Mouse (Mus musculus): Measurements from ENCODE around the gene Gm28230. TPM values are rescaled to one million over a fixed set of nuclear protein-coding genes. Genes with fewer than 3 reads are reported as not detected.

Gm28230 gene
- polyA plus RNA-seq, 1 experiment from 2014 or later, result 3.9 TPM

DNA sequence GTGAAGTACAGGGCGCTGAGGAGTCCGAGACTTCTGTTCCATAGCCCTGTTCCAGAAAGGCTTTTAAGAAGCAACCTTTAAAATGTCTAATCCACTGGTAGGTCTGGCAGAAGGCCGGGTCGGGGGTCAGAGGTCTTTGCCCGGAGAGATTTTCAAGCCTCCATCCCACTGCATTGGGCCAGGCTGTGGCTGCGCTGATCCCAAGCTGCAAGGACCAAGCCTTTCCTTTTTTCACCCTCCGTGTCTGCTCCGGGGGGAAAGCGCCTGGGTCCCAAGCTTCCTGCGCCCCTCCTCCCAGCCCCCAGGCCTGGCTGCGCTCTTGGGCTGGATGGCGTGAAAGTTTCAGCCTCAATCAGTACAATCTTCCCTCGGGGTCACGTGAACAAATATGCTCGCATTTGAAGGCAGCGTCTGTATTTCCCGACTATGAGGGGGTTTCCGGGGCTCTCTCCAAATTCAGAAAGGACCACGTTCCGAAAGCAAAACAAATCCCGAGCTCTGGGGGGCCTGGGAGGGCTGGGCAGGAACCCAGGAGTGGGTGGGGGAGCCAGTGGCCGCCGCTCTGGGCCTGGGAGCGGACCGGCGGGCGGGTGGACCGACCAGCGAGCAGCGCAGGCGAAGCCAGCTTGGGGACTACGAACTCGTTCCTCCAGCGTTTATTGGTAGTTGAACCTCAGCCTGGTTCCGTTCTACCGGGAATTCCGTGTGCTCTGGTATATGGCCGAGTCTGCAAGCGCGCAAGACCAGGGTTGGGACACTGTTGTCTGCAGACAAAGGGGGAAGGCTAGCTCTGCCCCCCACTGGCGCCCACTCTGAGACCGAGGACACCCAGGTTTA lies 9.5 kb downstream of the Gm28230 start:
- peaks cover 78% of the 10 kb centered on the region for H3K4me1 ChIP-seq (ENCODE audit: control insufficient read depth, insufficient read depth, low read length)
- no peaks in the 10 kb centered on the region for H3K36me3 ChIP-seq (ENCODE audit: control insufficient read depth, insufficient read depth, low read length)
- H3K4me2 ChIP-seq (ENCODE audit: low read depth), result peak overlapping the region; percentile 91
- H3K4me3 ChIP-seq (ENCODE audit: low read depth, low read length), result peak overlapping the region; percentile 48
- H3K27me3 ChIP-seq (ENCODE audit: control insufficient read depth, insufficient read depth, low read length), result no peaks in the 10 kb centered on the region
- ATAC-seq (ENCODE audit: insufficient read depth, low FRiP score, low TSS enrichment) (no peak), DNase-seq (ENCODE audit: low spot score) (peak; percentile 79)
- peak overlapping the region; percentile 99 for H3K27ac ChIP-seq (ENCODE audit: low read depth, low read length)
- H3K9ac ChIP-seq (ENCODE audit: low read length), result peak overlapping the region; percentile 95
- under 1% methylated on average over 42 of the region's 42 CpGs for WGBS
- no peaks in the 10 kb centered on the region for H3K9me3 ChIP-seq (ENCODE audit: control insufficient read depth, low read length)

DNA sequence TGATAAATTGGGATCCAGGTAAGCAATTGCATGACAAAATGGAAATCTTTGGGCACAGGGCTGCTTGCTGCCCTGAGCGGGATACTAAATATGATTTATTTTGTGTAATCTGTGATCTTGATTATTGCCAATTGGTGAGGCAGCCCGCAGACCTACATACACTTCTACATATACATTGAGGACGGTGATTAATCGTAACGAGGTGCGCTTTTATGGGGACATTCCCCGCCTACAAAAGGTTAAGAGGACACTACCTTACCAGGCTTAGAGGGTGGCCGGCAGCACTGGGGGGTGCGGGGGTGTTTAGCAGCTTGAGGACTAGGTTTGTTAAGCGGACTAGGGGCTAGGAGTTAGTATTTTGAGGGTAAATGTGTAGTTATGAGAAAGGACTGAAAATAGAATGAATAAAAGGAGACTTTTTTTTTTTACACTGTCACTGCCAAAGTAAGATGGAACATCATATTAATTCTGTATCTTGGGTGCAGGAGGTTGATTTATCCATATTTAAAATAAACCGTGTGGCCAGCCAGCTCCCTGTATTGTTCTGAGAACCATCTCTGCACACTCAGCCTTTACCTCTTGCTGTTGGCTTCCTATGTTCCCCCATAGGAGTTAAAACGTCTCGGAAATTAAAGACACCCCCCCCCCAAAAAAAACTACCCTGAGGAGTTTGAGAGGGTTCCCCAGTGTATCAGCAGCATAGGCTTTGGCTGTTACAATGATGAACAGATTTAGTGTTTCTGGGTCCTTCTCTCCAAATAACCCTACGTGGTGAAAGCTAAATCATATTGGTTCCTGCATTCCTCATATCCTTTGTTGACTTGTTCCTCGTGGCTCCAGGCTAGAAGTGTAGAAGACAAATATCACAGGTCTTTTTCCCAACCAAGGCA lies 10.4 kb downstream of the Gm28230 start:
- Histone ChIP-seq H3K9me3 (ENCODE audit: control insufficient read depth, low read length) (no peaks in the 10 kb centered on the region), H3K9ac (ENCODE audit: low read length) (peak overlapping the region; percentile 95), H3K27me3 (ENCODE audit: control insufficient read depth, insufficient read depth, low read length) (no peaks in the 10 kb centered on the region), H3K4me3 (ENCODE audit: low read depth, low read length) (peak overlapping the region; percentile 48), H3K4me2 (ENCODE audit: low read depth) (peak overlapping the region; percentile 91), H3K27ac (ENCODE audit: low read depth, low read length) (peak overlapping the region; percentile 99), H3K36me3 (ENCODE audit: control insufficient read depth, insufficient read depth, low read length) (no peaks in the 10 kb centered on the region), H3K4me1 (ENCODE audit: control insufficient read depth, insufficient read depth, low read length) (peaks cover 76% of the 10 kb centered on the region)
- peak; percentile 33 for DNase-seq (ENCODE audit: low spot score)
- no peak for ATAC-seq (ENCODE audit: insufficient read depth, low FRiP score, low TSS enrichment)
- 4% methylated on average over 15 of the region's 15 CpGs for WGBS

DNA sequence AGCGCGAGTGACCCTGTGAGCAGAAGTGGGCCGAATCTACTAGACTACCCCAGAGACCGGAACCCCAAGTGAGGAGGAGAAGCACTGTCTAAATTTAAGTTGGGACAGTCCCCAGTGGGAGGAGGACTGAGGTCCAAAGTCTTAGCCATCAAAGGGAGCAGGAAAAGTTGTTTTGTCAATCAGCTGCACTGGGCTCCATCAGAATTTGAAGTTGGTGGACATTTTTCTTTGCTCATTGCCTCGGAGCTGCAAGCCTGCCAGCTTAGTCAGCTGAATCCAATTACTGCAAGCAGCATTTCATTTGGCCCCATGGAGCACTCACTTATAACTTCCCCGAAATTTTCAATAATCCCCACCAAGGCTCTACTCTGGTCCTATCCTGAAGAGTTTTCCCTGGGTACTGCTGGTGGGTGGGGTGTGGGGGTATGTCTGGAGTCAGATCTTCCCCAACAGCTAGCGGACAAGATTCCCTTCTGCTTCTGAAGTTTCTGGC lies 11.1 kb downstream of the Gm28230 start:
- H3K9ac ChIP-seq (ENCODE audit: low read length), result peak overlapping the region; percentile 95
- 3% methylated on average over 7 of the region's 7 CpGs for WGBS
- peak overlapping the region; percentile 99 for H3K27ac ChIP-seq (ENCODE audit: low read depth, low read length)
- H3K36me3 ChIP-seq (ENCODE audit: control insufficient read depth, insufficient read depth, low read length), result no peaks in the 10 kb centered on the region
- no peaks in the 10 kb centered on the region for H3K9me3 ChIP-seq (ENCODE audit: control insufficient read depth, low read length)
- H3K27me3 ChIP-seq (ENCODE audit: control insufficient read depth, insufficient read depth, low read length), result no peaks in the 10 kb centered on the region
- peak overlapping the region; percentile 48 for H3K4me3 ChIP-seq (ENCODE audit: low read depth, low read length)
- DNase-seq (ENCODE audit: low spot score), result peak; percentile 58
- peaks cover 72% of the 10 kb centered on the region for H3K4me1 ChIP-seq (ENCODE audit: control insufficient read depth, insufficient read depth, low read length)
- H3K4me2 ChIP-seq (ENCODE audit: low read depth), result peak overlapping the region; percentile 91
- no peak for ATAC-seq (ENCODE audit: insufficient read depth, low FRiP score, low TSS enrichment)

DNA sequence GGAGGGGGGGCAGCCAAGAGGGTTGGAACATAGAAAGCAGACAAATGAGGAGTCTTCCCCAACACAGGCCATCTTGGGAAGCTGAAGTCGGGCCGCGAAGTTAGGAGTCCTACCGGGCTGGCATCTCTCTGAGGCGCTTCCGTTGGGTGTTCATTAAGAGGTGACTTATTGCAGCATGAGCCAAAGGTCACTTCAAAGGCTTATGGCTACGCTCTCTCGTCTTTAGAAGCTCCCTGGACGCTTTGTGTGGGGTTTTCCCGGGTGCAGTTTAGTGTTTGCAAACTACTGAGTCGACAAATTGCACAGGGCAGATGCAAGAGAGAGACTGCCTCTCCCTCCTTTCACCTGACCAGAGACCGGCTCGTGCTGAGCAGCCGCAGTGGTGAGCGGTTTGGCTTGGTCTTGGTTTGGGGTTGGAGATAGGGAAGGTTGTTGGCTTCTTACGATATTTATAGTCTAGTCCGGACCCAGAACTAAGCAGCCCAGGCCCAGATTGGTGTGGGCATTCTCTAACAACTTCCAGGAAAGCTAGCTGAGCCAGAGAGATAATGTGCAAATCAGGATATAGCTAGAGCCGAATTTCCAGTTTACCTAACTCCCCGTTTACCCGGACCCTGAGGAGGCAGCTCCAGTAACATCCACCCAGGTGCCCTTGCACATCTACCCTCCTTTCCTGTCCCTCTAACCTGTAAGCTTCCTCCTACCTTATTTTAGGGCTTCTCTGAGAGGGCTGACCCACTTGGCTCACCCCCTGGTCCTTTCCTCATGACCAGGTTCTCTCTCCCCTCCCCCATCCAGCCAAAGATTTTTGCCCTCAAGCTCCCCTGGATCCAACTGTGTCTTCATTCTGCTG lies 12.3 kb downstream of the Gm28230 start:
- Histone ChIP-seq H3K36me3 (ENCODE audit: control insufficient read depth, insufficient read depth, low read length) (no peaks in the 10 kb centered on the region), H3K4me1 (ENCODE audit: control insufficient read depth, insufficient read depth, low read length) (peaks cover 75% of the 10 kb centered on the region), H3K9me3 (ENCODE audit: control insufficient read depth, low read length) (no peaks in the 10 kb centered on the region), H3K27me3 (ENCODE audit: control insufficient read depth, insufficient read depth, low read length) (no peaks in the 10 kb centered on the region), H3K9ac (ENCODE audit: low read length) (peak overlapping the region; percentile 95), H3K4me3 (ENCODE audit: low read depth, low read length) (peak overlapping the region; percentile 48), H3K4me2 (ENCODE audit: low read depth) (peak overlapping the region; percentile 91), H3K27ac (ENCODE audit: low read depth, low read length) (peak overlapping the region; percentile 99)
- ATAC-seq (ENCODE audit: insufficient read depth, low FRiP score, low TSS enrichment) (no peak), DNase-seq (ENCODE audit: low spot score) (peak; percentile 76)
- WGBS, result under 1% methylated on average over 20 of the region's 20 CpGs

DNA sequence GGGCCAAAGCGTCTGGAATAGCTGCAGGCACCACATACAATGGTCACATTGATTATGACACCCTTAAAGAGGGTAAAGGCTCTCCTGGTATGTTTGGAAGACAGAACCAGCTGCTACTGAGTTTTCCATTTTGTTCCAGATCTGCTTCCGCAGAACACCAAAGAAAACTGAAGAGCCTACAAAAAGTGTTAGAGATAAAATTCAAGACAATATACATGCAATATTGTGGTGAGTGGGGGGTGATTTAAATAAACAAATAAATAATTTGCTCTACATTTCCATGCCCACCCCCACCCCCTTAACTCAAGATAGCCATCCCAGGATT lies 12.9 kb downstream of the Gm28230 start:
- Histone ChIP-seq H3K4me3 (ENCODE audit: low read depth, low read length) (peak overlapping the region; percentile 48), H3K36me3 (ENCODE audit: control insufficient read depth, insufficient read depth, low read length) (peaks cover 2% of the 10 kb centered on the region), H3K4me1 (ENCODE audit: control insufficient read depth, insufficient read depth, low read length) (peaks cover 77% of the 10 kb centered on the region), H3K27me3 (ENCODE audit: control insufficient read depth, insufficient read depth, low read length) (no peaks in the 10 kb centered on the region), H3K27ac (ENCODE audit: low read depth, low read length) (peak overlapping the region; percentile 99), H3K4me2 (ENCODE audit: low read depth) (peak overlapping the region; percentile 91), H3K9ac (ENCODE audit: low read length) (peak overlapping the region; percentile 95), H3K9me3 (ENCODE audit: control insufficient read depth, low read length) (no peaks in the 10 kb centered on the region)
- ATAC-seq (ENCODE audit: insufficient read depth, low FRiP score, low TSS enrichment) (no peak), DNase-seq (ENCODE audit: low spot score) (no peak)
- 7% methylated on average over 2 of the region's 2 CpGs for WGBS

DNA sequence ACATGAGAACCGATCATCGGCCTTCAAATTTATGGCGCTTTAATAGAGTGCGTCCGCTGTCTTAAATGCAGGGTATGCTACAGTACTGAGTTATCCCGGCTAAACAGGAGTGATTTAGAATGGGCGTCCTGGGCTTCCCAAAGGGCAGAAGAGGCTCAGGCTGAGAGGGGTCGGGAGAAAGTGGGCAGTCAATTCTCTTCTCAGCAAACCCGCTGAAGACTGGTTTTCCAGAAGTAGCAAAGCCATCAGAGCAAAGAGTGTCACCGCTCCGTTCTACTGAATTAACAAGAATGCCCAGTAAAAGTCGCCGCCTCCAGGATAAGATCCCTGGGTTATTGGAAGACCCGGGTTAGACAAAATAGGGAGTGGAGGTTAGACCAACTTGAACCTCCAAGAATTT lies 13.3 kb downstream of the Gm28230 start:
- H3K4me2 ChIP-seq (ENCODE audit: low read depth), result peak overlapping the region; percentile 91
- DNase-seq (ENCODE audit: low spot score) (peak; percentile 64), ATAC-seq (ENCODE audit: insufficient read depth, low FRiP score, low TSS enrichment) (peak; percentile 26)
- H3K27ac ChIP-seq (ENCODE audit: low read depth, low read length), result peak overlapping the region; percentile 99
- peak overlapping the region; percentile 95 for H3K9ac ChIP-seq (ENCODE audit: low read length)
- H3K27me3 ChIP-seq (ENCODE audit: control insufficient read depth, insufficient read depth, low read length), result no peaks in the 10 kb centered on the region
- H3K4me1 ChIP-seq (ENCODE audit: control insufficient read depth, insufficient read depth, low read length), result peaks cover 78% of the 10 kb centered on the region
- H3K36me3 ChIP-seq (ENCODE audit: control insufficient read depth, insufficient read depth, low read length), result peaks cover 2% of the 10 kb centered on the region
- peak overlapping the region; percentile 48 for H3K4me3 ChIP-seq (ENCODE audit: low read depth, low read length)
- 1% methylated on average over 14 of the region's 14 CpGs for WGBS
- no peaks in the 10 kb centered on the region for H3K9me3 ChIP-seq (ENCODE audit: control insufficient read depth, low read length)

DNA sequence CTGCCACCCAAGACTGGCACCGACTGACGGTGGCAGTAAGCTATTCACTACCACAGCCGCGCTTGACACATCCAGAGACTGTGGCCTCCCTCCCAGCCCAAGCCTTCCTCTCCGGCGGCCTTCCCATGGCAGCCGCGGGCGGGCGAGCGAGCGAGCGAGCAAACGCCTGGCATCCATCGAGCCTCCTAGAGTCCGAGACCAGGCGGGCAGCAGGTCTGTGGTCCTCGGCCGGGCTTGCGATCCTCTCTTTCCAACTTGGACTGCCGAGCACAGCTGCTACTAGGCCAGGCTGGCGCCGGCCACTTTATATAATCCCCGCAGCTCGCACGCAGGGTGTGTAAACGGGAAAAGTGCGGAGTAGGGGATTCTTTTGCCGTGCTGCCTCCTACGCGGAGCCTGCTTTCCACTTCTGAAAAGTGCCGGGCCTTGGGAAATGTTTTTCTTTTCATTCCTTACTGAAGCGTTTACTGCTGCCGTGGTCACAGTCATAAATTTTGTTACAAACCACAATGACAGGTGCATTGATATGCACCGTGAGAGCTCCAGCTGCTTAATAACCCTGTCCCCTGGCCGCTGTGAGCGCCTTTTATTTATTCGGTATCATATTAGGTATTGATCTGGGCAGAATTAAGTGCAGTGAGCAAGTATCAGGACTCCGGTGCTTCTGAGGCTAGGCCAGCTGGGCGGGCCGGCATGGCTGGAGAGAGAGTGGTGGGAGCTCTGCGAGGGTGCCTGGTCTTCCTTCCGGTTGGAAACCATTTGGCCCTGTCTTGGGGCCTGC lies 14.0 kb downstream of the Gm28230 start:
- H3K36me3 ChIP-seq (ENCODE audit: control insufficient read depth, insufficient read depth, low read length), result peaks cover 2% of the 10 kb centered on the region
- under 1% methylated on average over 43 of the region's 43 CpGs for WGBS
- DNase-seq (ENCODE audit: low spot score) (peak; percentile 83), ATAC-seq (ENCODE audit: insufficient read depth, low FRiP score, low TSS enrichment) (peak; percentile 43)
- H3K4me2 ChIP-seq (ENCODE audit: low read depth), result peak overlapping the region; percentile 91
- H3K27ac ChIP-seq (ENCODE audit: low read depth, low read length), result peak overlapping the region; percentile 99
- H3K4me1 ChIP-seq (ENCODE audit: control insufficient read depth, insufficient read depth, low read length), result peaks cover 79% of the 10 kb centered on the region
- peak overlapping the region; percentile 95 for H3K9ac ChIP-seq (ENCODE audit: low read length)
- H3K9me3 ChIP-seq (ENCODE audit: control insufficient read depth, low read length), result no peaks in the 10 kb centered on the region
- no peaks in the 10 kb centered on the region for H3K27me3 ChIP-seq (ENCODE audit: control insufficient read depth, insufficient read depth, low read length)
- H3K4me3 ChIP-seq (ENCODE audit: low read depth, low read length), result peak overlapping the region; percentile 48

Measured in neural tube, embryonic 11.5 days (tissue).